Mouse (Mus musculus) forebrain, postnatal 0 days (tissue): ENCODE results near the gene Idh2. TPM values are rescaled to one million over a fixed set of nuclear protein-coding genes. Genes with fewer than 3 reads are reported as not detected.

ENCODE experiments used
- ATAC-seq: fragments of 200-750 bp; cut with Nextera tagmentation; 2 replicates; pipeline ENCODE4 v1.8.0; 2017; ENCODE audit warnings: mild to moderate bottlenecking, moderate library complexity
- DNase-seq: peaks from one replicate; pipeline ENCODE4 v3.0.0-alpha.2; 2015
- H3K27ac ChIP-seq: fragments of 300-500 bp; sonication (generic); 2 replicates; pipeline ENCODE4 v1.5.1; 2014; ENCODE audit warnings: low read depth, mild to moderate bottlenecking, antibody characterized with exemption, low read length, moderate library complexity, mixed read lengths
- H3K27me3 ChIP-seq: fragments of 300-500 bp; sonication (generic); 2 replicates; pipeline ENCODE4 v1.6.1; 2014; ENCODE audit warnings: mild to moderate bottlenecking, low read length, mixed read lengths; ENCODE audit not compliant: insufficient read depth
- H3K36me3 ChIP-seq: fragments of 300-500 bp; sonication (generic); 2 replicates; pipeline ENCODE4 v1.6.1; 2014; ENCODE audit warnings: mild to moderate bottlenecking, moderate library complexity; ENCODE audit not compliant: insufficient read depth
- H3K4me1 ChIP-seq: fragments of 300-500 bp; sonication (generic); 2 replicates; pipeline ENCODE4 v1.6.1; 2014; ENCODE audit warnings: antibody characterized with exemption; ENCODE audit not compliant: insufficient read depth
- H3K4me2 ChIP-seq: fragments of 300-500 bp; sonication (generic); 2 replicates; pipeline ENCODE4 v1.6.1; 2014; ENCODE audit warnings: low read depth, mild to moderate bottlenecking, moderate library complexity
- H3K4me3 ChIP-seq: fragments of 300-500 bp; sonication (generic); 2 replicates; pipeline ENCODE4 v1.5.1; 2014; ENCODE audit warnings: low read depth, low read length, mixed read lengths
- H3K9ac ChIP-seq: fragments of 300-500 bp; sonication (generic); 2 replicates; pipeline ENCODE4 v1.6.1; 2014; ENCODE audit warnings: mild to moderate bottlenecking
- H3K9me3 ChIP-seq: fragments of 300-500 bp; sonication (generic); 2 replicates; pipeline ENCODE4 v1.6.1; 2016; ENCODE audit warnings: low read length
- CTCF ChIP-seq: sonication (generic); IDR thresholded peaks from 2 replicates; pipeline ENCODE4 v1.5.1; 2016; ENCODE audit warnings: antibody characterized with exemption, control low read depth, low read depth
- WGBS: fragments of 180-500 bp; shearing (Covaris S2); extraction: QIAGEN DNeasy Blood & Tissue Kit; methylation state at CpG from one replicate; pipeline ENCODE4 v1.1.7; 2014; 5-methylcytosine and 5-hydroxymethylcytosine counted together
- polyA plus RNA-seq: library from polyadenylated mRNA; unstranded; fragments of >200 nt; fragmentation: Nextera tagmentation; extraction: Ambion mirVana; gene quantifications from 2 replicates; pipeline ENCODE4 v1.2.1, GENCODE M21; 2015
- total RNA-seq: library from RNA; depleted of rRNA; stranded (reverse); fragments of >200 nt; gene quantifications from 2 replicates; pipeline ENCODE4 v1.2.3, GENCODE M21; 2014

Idh2 gene
- total and polyA plus RNA-seq, 2 experiments from 2014 or later, result 128 to 145 TPM

GRCm38 (mm10) chr7:80123115-80123514, 7.9 kb upstream of the Idh2 start:
- Histone ChIP-seq H3K4me1 (no peaks in the 10 kb centered on the region), H3K36me3 (no peaks in the 10 kb centered on the region), H3K27ac (no peak overlapping the region), H3K4me3 (no peak overlapping the region), H3K9ac (no peak overlapping the region), H3K4me2 (no peak overlapping the region), H3K9me3 (no peaks in the 10 kb centered on the region), H3K27me3 (no peaks in the 10 kb centered on the region)
- no peak for ATAC-seq
- 60% methylated on average over 4 of the region's 4 CpGs for WGBS
- no peak for TF ChIP-seq CTCF
- DNase-seq, result no peak

- H3K27me3 ChIP-seq, result no peaks in the 10 kb centered on the region
- no peaks in the 10 kb centered on the region for H3K9me3 ChIP-seq
- DNase-seq (no peak), ATAC-seq (no peak)
- H3K9ac ChIP-seq, result no peak overlapping the region
- 65% methylated on average over 5 of the region's 5 CpGs for WGBS
- no peak overlapping the region for H3K27ac ChIP-seq
- no peak overlapping the region for H3K4me3 ChIP-seq
- H3K36me3 ChIP-seq, result no peaks in the 10 kb centered on the region
- TF ChIP-seq CTCF, result no peak
- no peaks in the 10 kb centered on the region for H3K4me1 ChIP-seq
- H3K4me2 ChIP-seq, result no peak overlapping the region
Measured at GRCm38 (mm10) chr7:80121083-80121482, 5.9 kb upstream of the Idh2 start.

- H3K4me2 ChIP-seq, result no peak overlapping the region
- 80% methylated on average over 4 of the region's 4 CpGs for WGBS
Measured at GRCm38 (mm10) chr7:80119198-80119597, 4.0 kb upstream of the Idh2 start.

GRCm38 (mm10) chr7:80116158-80116557, 966 bp upstream of the Idh2 start:
- TF ChIP-seq CTCF, result no peak
- Histone ChIP-seq H3K4me2 (peak overlapping the region; percentile 83), H3K4me1 (peaks cover 3% of the 10 kb centered on the region; the same call in 1 of the 2 replicates), H3K9me3 (no peaks in the 10 kb centered on the region), H3K9ac (peak overlapping the region; percentile 97; the same call in 1 of the 2 replicates), H3K36me3 (no peaks in the 10 kb centered on the region), H3K27ac (no peak overlapping the region), H3K27me3 (no peaks in the 10 kb centered on the region), H3K4me3 (no peak overlapping the region)
- WGBS, result 65% methylated on average over 2 of the region's 2 CpGs
- DNase-seq, result no peak
- no peak for ATAC-seq

More at GRCm38 (mm10) chr7:80119198-80119597, 4.0 kb upstream of the Idh2 start:
- Histone ChIP-seq H3K9ac (no peak overlapping the region), H3K27ac (no peak overlapping the region), H3K36me3 (no peaks in the 10 kb centered on the region), H3K9me3 (no peaks in the 10 kb centered on the region), H3K27me3 (no peaks in the 10 kb centered on the region), H3K4me1 (no peaks in the 10 kb centered on the region), H3K4me3 (no peak overlapping the region)
- TF ChIP-seq CTCF, result no peak
- DNase-seq (no peak), ATAC-seq (no peak)

GRCm38 (mm10) chr7:80114451-80115223, 555 bp downstream of the Idh2 start:
- no peaks in the 10 kb centered on the region for H3K27me3 ChIP-seq
- H3K9me3 ChIP-seq, result no peaks in the 10 kb centered on the region
- H3K36me3 ChIP-seq, result no peaks in the 10 kb centered on the region
- TF ChIP-seq CTCF, result no peak; the same call in 1 of the 2 replicates
- peaks cover 3% of the 10 kb centered on the region; the same call in 1 of the 2 replicates for H3K4me1 ChIP-seq
- 5% methylated on average over 34 of the region's 52 CpGs for WGBS
- peak overlapping the region; percentile 98 for H3K27ac ChIP-seq
- peak overlapping the region; percentile 83 for H3K4me2 ChIP-seq
- DNase-seq, result peak; percentile 83
- peak; percentile 84 for ATAC-seq
- peak overlapping the region; percentile 97 for H3K9ac ChIP-seq
- H3K4me3 ChIP-seq, result peak overlapping the region; percentile 81

- H3K4me2 ChIP-seq, result peak overlapping the region; percentile 83
- peak overlapping the region; percentile 81 for H3K4me3 ChIP-seq
- no peaks in the 10 kb centered on the region for H3K27me3 ChIP-seq
- H3K27ac ChIP-seq, result peak overlapping the region; percentile 98
- TF ChIP-seq CTCF, result no peak
- peak overlapping the region; percentile 97 for H3K9ac ChIP-seq
- 4% methylated on average over 10 of the region's 10 CpGs for WGBS
- peak; percentile 0; the same call in 1 of the 2 replicates for ATAC-seq
- H3K4me1 ChIP-seq, result peaks cover 3% of the 10 kb centered on the region; the same call in 1 of the 2 replicates
- H3K36me3 ChIP-seq, result no peaks in the 10 kb centered on the region
- DNase-seq, result no peak
- no peaks in the 10 kb centered on the region for H3K9me3 ChIP-seq
Measured at GRCm38 (mm10) chr7:80113989-80114388, 1.2 kb downstream of the Idh2 start.
